ENCODE assay signal across 9 mouse cellular contexts in genomic region chr8:105573427-105573826, GRCm38 (mm10). TPM values are rescaled to one million over a fixed set of nuclear protein-coding genes. Genes with fewer than 3 reads are reported as not detected.
A peak's percentile ranks its signal among the peaks of the same experiment; 100 is the strongest.
DNase-seq lines count a peak whose midpoint lies in the region; ATAC-seq and TF ChIP-seq lines count a peak whose summit lies in the region.
"Had no signal": no experiment of that assay in that cellular context is flagged by ENCODE, and none has a peak within 500 bp of the region (broad histone marks: within the 10 kb centered on the region; RNA-seq: fewer than 3 reads in every experiment).

No protein-coding gene starts in this region.

- H3K4me3 ChIP-seq in hindbrain, postnatal 0 days (ENCODE audit: low read length): no peak overlapping the region
- no peak overlapping the region for H3K4me3 ChIP-seq in hindbrain, embryonic 11.5 days (ENCODE audit: low read depth, low read length)
- H3K4me3 ChIP-seq in lung, embryonic 14.5 days (ENCODE audit: low read depth, low read length): no peak overlapping the region
- H3K4me3 ChIP-seq in layer of hippocampus, adult 2 months: no peak overlapping the region
- H3K4me3 ChIP-seq: embryonic facial prominence, embryonic 13.5 days had no signal

- no peaks in the 10 kb centered on the region for H3K27me3 ChIP-seq in hindbrain, postnatal 0 days (ENCODE audit: insufficient read depth, low read length)
- H3K27me3 ChIP-seq in hindbrain, embryonic 11.5 days (ENCODE audit: control insufficient read depth, insufficient read depth, low read length): no peaks in the 10 kb centered on the region
- no peaks in the 10 kb centered on the region for H3K27me3 ChIP-seq in lung, embryonic 14.5 days (ENCODE audit: insufficient read depth, low read length)
- H3K27me3 ChIP-seq: embryonic facial prominence, embryonic 13.5 days had no signal

- H3K9me3 ChIP-seq in hindbrain, postnatal 0 days (ENCODE audit: low read length): no peaks in the 10 kb centered on the region
- no peaks in the 10 kb centered on the region for H3K9me3 ChIP-seq in hindbrain, embryonic 11.5 days (ENCODE audit: control insufficient read depth, low read length)
- no peaks in the 10 kb centered on the region for H3K9me3 ChIP-seq in lung, embryonic 14.5 days (ENCODE audit: low read depth, low read length)
- H3K9me3 ChIP-seq: embryonic facial prominence, embryonic 13.5 days had no signal

- ATAC-seq in hindbrain, postnatal 0 days: no peak
- ATAC-seq in hindbrain, embryonic 11.5 days (ENCODE audit: low FRiP score): no peak
- no peak for ATAC-seq in lung, embryonic 14.5 days (ENCODE audit: insufficient read depth)

- DNase-seq in hindbrain, postnatal 0 days (ENCODE audit: low spot score): peak; percentile 35
- DNase-seq in hindbrain, embryonic 11.5 days (ENCODE audit: low spot score): no peak
- DNase-seq in A20 (ENCODE audit: low read depth, low spot score) (peak; percentile 31), NIH3T3 (ENCODE audit: low read depth) (peak; percentile 87)
- peak; percentile 75 for DNase-seq in lung, embryonic 14.5 days
- no peak for DNase-seq in neural tube, embryonic 10.5 days (ENCODE audit: extremely low spot score, low spot score)
- no peak for DNase-seq in layer of hippocampus, adult 2 months (ENCODE audit: low spot score in 2 of 2)

- H3K9ac ChIP-seq in hindbrain, postnatal 0 days (replicated peaks; ENCODE audit: low read length): no peak overlapping the region
- no peak overlapping the region for H3K9ac ChIP-seq in hindbrain, embryonic 11.5 days (ENCODE audit: low read depth, low read length)
- H3K9ac ChIP-seq in lung, embryonic 14.5 days: no peak overlapping the region
- H3K9ac ChIP-seq: embryonic facial prominence, embryonic 13.5 days had no signal

- TF ChIP-seq CTCF in hindbrain, postnatal 0 days (IDR thresholded peaks at IDR 0.05; ENCODE audit: low read depth): no peak
- TF ChIP-seq CTCF in lung, embryonic 14.5 days (IDR thresholded peaks at IDR 0.05; ENCODE audit: low read depth): no peak
- TF ChIP-seq CTCF in layer of hippocampus, adult 2 months (conservative IDR thresholded peaks at IDR 0.05): no peak; the same call in 1 of the 2 replicates

- no peak overlapping the region for H3K27ac ChIP-seq in hindbrain, postnatal 0 days
- H3K27ac ChIP-seq in hindbrain, embryonic 11.5 days (ENCODE audit: low read depth, low read length): no peak overlapping the region
- H3K27ac ChIP-seq in lung, embryonic 14.5 days (ENCODE audit: low read depth): no peak overlapping the region
- no peak overlapping the region for H3K27ac ChIP-seq in layer of hippocampus, adult 2 months
- H3K27ac ChIP-seq: embryonic facial prominence, embryonic 13.5 days had no signal

- H3K4me1 ChIP-seq in hindbrain, postnatal 0 days (ENCODE audit: insufficient read depth, low read length): no peaks in the 10 kb centered on the region
- H3K4me1 ChIP-seq in hindbrain, embryonic 11.5 days (replicated peaks; ENCODE audit: control insufficient read depth, insufficient read depth, low read length): no peaks in the 10 kb centered on the region
- H3K4me1 ChIP-seq in lung, embryonic 14.5 days (ENCODE audit: insufficient read depth): no peaks in the 10 kb centered on the region
- H3K4me1 ChIP-seq: embryonic facial prominence, embryonic 13.5 days had no signal

- no peaks in the 10 kb centered on the region for H3K36me3 ChIP-seq in hindbrain, postnatal 0 days (ENCODE audit: insufficient read depth, low read length)
- no peaks in the 10 kb centered on the region for H3K36me3 ChIP-seq in hindbrain, embryonic 11.5 days (ENCODE audit: control insufficient read depth, insufficient read depth, low read length)
- no peaks in the 10 kb centered on the region for H3K36me3 ChIP-seq in lung, embryonic 14.5 days (ENCODE audit: insufficient read depth)
- H3K36me3 ChIP-seq: embryonic facial prominence, embryonic 13.5 days had no signal

- H3K4me2 ChIP-seq in hindbrain, postnatal 0 days (ENCODE audit: low read depth, low read length): no peak overlapping the region
- no peak overlapping the region for H3K4me2 ChIP-seq in hindbrain, embryonic 11.5 days (replicated peaks; ENCODE audit: low read depth, low read length)
- H3K4me2 ChIP-seq in lung, embryonic 14.5 days: no peak overlapping the region
- H3K4me2 ChIP-seq: embryonic facial prominence, embryonic 13.5 days had no signal

RNA-seq across cellular contexts. Expression of gene Atp6v0d1, which starts 7.6 kb away (rescaled TPM):
- total RNA-seq in hindbrain, postnatal 0 days (2014; rRNA removed): 231 and 249 TPM in 2 replicates
- 271 and 289 TPM in 2 replicates for polyA plus RNA-seq in hindbrain, postnatal 0 days (2015; fragmentation: Nextera tagmentation; extraction: Ambion mirVana)
- 141 and 155 TPM in 2 replicates for polyA plus RNA-seq in hindbrain, embryonic 11.5 days (2014; fragmentation: Nextera tagmentation; extraction: Ambion mirVana)
- polyA plus RNA-seq in lung, embryonic 14.5 days (2014; fragmentation: Nextera tagmentation; extraction: Ambion mirVana): 74.6 and 81.0 TPM in 2 replicates
- 100 to 1,000 TPM; 278 to 305 TPM for total RNA-seq in layer of hippocampus, adult 2 months (2021)

RNA-seq across cellular contexts. Expression of gene Ripor1, which starts 31.6 kb away (rescaled TPM):
- total RNA-seq in hindbrain, postnatal 0 days (2014; rRNA removed): 14.4 and 15.1 TPM in 2 replicates
- 23.5 and 28.7 TPM in 2 replicates for polyA plus RNA-seq in hindbrain, postnatal 0 days (2015; fragmentation: Nextera tagmentation; extraction: Ambion mirVana)
- polyA plus RNA-seq in hindbrain, embryonic 11.5 days (2014; fragmentation: Nextera tagmentation; extraction: Ambion mirVana): 11.8 and 12.4 TPM in 2 replicates
- polyA plus RNA-seq in lung, embryonic 14.5 days (2014; fragmentation: Nextera tagmentation; extraction: Ambion mirVana): 32.1 and 33.7 TPM in 2 replicates
- 10 to 100 TPM; 88.7 to 94.8 TPM for total RNA-seq in layer of hippocampus, adult 2 months (2021)

RNA-seq across cellular contexts. Expression of gene Hsd11b2, which starts 54.9 kb away (rescaled TPM):
- 6.1 and 9.9 TPM in 2 replicates for total RNA-seq in hindbrain, postnatal 0 days (2014; rRNA removed)
- polyA plus RNA-seq in hindbrain, postnatal 0 days (2015; fragmentation: Nextera tagmentation; extraction: Ambion mirVana): 6.3 and 7.4 TPM in 2 replicates
- 19.6 and 21.1 TPM in 2 replicates for polyA plus RNA-seq in hindbrain, embryonic 11.5 days (2014; fragmentation: Nextera tagmentation; extraction: Ambion mirVana)
- 4.8 and 5.9 TPM in 2 replicates for polyA plus RNA-seq in lung, embryonic 14.5 days (2014; fragmentation: Nextera tagmentation; extraction: Ambion mirVana)
- total RNA-seq in layer of hippocampus, adult 2 months (2021): not detected
- total RNA-seq: heart, postnatal 36 days had no signal

Comparison
In these comparisons a context has a peak if more than half of its experiments do, and no peak if none do; other contexts are left out.
1. DNase-seq: peak in hindbrain, postnatal 0 days (single experiment), A20 (single experiment), NIH3T3 (single experiment) and lung, embryonic 14.5 days (single experiment); none in hindbrain, embryonic 11.5 days (single experiment), neural tube, embryonic 10.5 days (single experiment) and layer of hippocampus, adult 2 months (0 of 2).